Mouse (Mus musculus) cortical plate, adult 2 months (tissue): ENCODE measurements around the gene Cnn3.

Source experiments
- CTCF ChIP-seq: fragments of 200-500 bp; IDR thresholded peaks from 2 replicates; pipeline ENCODE4 v1.5.1; 2011; ENCODE audit warnings: mild to moderate bottlenecking, control low read depth, low read length; ENCODE audit not compliant: insufficient read depth; ENCODE audit errors: extremely low read depth
- POLR2A ChIP-seq: fragments of 200-500 bp; IDR thresholded peaks from 2 replicates; pipeline ENCODE4 v1.6.1; 2011; ENCODE audit warnings: mild to moderate bottlenecking, low read length, control low read depth; ENCODE audit not compliant: insufficient read depth; ENCODE audit errors: extremely low read depth

- TF ChIP-seq CTCF (peak; percentile 90), POLR2A (no peak)
These were observed 73.9 kb downstream of the Cnn3 start for GRCm38 (mm10) chr3:121500225-121500624.
